Mouse (Mus musculus) activated CD4-positive, CD25-positive, alpha-beta regulatory T cell, adult 4 months (primary cell): ENCODE data around the gene Gbe1. TPM values are rescaled to one million over a fixed set of nuclear protein-coding genes. Genes with fewer than 3 reads are reported as not detected.

Source experiments
- ATAC-seq: one replicate; pipeline ENCODE4 v1.8.0; 2017
- polyA plus RNA-seq, 2 experiments: library from polyadenylated mRNA; unstranded; fragments of 100-300 nt; shearing (Covaris generic); gene quantifications; one replicate each; pipeline ENCODE4 v1.2.1; 2017

Gbe1 gene
- 10 to 100 TPM; 10.7 to 14.6 TPM for polyA plus RNA-seq

DNA sequence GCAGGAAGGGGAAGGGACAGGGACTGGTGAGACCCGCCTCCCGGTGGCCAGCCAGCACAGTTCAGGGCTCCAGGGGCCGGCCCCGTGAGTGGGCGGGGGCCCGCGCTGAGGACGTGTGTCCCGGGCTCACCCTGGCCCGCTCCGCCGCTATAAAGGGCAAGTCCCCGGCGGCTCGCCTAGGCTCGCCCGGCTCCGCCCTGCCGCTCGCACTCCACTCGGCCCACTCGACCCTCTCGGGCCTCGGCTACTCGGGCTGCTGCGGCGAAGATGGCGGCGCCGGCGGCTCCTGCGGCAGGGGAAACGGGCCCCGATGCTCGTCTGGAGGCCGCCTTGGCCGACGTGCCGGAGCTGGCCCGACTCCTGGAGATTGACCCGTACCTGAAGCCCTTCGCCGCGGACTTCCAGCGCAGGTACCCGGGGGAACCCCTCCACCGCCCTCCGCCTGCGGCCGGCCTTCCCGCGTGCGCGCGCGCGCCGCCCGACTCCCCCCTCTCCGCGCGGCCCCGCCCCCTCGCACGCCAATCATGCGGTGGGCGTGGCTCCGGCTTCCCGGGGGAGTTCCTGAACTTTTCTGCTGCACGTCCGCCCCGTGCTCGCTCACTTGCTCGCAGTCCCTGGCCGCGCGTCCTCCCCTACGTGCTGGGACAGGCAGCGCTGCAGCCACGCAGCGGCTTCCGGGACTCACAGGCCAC lies at the start of gene Gbe1:
TSS of gene Gbe1 (plus strand) at position 64 of the 692 bp plus-strand sequence.
- peak; percentile 86 for ATAC-seq

DNA sequence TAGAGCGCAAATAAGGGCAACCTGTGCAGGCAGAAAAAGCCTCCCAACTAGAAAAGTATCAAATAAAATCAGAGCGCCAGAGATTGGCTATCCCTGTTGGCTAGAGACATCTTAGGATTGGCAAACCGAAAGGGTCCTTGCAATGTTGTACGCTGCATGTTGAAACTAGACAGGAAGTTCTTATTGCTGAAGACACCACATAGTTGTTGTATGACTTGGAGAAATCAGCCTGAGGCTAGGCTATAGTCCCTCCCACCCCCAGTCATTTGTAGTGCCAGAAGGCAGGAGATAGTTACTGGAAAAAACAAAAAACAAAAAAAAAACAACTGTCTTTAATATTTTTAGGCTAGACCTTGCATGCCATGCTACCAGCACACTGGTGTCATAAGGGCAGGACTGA lies 3.1 kb upstream of the Gbe1 start:
- ATAC-seq, result no peak

DNA sequence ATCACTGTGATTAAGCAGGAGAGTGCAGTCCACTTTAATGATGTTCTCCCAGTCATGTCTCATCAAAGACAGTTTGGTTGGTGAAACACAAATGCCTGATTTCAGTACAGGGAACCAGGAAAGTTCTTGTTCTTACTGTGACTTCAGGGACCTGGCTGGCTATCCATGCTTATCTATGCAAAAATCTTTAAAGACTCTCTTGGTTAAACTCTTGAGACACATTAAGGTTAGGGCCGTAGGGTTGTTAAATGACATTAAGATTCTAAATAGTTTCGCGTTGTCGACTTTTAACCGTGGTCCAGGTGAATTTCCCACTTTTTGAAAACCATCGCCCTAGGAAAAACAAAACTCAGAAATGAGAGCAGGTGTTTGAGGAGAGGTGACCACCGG lies 258 bp upstream of the Gbe1 start:
- no peak for ATAC-seq

DNA sequence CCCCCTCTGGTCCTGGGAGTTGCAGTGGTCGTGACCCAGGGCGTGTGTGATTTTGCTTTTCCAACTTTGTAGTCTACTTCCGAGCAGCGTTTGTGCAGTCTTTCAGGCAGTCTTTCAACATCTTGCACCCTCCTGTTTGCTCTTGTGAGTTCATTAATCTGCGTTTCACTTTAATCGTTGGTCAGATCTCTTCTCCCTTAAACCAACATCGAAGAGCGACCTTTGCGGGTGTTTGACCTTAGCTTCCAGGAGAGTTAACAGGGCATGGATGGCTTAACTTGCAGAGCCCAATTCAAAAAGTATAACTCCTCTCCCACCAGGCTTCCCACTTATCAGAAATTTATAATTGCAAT lies 805 bp downstream of the Gbe1 start:
- ATAC-seq, result no peak

DNA sequence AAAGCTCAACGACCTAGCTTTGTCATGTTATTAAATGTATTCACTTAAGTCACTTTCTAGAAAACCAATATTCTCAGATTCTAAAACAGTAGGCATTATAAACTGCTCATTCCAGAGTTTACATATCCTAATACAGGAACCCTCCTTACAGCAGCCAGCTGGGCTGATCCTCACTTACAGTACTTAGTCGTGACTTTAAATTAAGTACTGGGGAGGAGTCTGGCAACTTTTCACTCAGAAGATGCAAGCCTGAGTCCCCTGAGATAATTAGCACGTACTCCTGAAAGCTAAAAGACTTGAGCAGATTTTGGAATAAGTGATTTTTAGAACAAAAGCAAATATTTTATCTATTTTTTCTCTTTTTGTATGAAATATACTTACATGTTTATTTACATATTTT lies 1.5 kb downstream of the Gbe1 start:
- no peak for ATAC-seq

DNA sequence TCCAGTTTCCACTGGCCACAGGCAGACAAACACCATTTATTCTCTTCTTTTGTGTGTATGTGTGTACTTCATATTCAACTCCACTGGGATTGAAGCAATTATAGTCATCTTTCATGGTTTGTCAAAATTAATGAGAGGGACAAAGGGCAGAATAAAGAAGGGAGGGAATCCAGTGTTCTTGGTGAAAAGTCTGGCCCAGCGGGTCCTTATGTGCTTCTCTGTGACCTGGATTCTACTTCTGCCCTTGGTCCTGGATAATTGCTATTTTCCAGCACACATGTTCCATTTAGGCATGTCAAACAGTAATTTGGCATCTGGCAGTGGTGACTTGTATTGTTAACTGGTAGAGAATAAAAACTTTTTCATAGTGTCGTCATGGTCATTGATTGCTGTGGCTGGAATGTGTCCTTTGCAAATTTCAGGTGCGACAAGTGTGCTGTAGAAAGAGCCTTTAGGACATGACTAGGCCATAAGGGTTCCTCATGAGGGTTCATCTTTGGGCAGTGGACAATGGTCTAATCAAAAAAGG lies 2.2 kb downstream of the Gbe1 start:
- ATAC-seq, result no peak

DNA sequence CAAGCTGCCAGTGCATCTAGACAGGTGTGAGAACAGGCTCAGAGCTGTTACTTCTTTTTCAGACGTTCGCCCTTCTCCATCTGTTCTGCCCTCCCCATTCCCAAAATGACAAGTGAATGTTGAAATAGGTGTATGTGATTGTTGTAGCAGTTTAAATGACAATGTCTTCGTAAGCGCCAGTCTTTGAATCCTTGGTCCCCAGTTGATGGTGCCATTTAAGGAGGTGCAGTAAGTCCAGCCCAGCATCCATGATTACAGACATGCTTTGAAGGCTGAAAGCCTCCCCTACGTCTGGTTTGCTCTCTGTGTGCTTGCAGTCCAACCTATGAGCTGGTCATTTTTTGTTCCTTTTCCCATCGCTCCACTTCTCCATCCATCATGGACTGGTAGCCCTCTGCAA lies 5.6 kb downstream of the Gbe1 start:
- no peak for ATAC-seq

DNA sequence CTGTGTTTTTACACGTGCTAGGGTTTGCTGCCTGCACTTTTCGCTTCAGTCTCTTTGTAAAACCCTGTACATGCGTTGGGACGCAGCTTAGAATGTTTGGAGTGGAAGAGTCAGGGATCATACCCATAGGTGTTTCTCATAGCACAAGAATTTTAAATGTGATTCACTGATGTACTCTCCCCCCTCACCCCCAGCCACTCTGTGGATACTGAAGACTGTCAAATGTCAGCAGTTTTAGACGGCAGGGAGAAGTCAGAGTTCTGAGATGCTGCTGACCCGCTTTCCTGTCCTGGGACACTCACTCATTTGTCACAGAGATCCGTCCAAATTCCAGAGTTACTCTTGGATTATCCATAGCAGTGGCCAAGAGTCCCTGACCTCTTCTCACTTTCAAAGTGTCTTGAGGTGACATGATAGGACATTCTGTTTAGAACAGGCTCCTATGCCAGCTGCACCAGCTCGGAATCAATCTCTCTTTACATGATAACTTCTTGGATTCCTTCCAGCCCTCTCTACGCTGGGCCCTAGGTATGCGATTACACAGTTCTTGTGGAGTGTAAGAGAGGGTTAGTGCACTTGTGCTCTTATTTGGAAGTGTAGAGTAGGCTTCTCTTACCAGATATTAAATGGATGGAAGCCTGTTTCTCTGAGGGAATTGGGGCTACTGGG lies 7.0 kb downstream of the Gbe1 start:
- no peak for ATAC-seq

DNA sequence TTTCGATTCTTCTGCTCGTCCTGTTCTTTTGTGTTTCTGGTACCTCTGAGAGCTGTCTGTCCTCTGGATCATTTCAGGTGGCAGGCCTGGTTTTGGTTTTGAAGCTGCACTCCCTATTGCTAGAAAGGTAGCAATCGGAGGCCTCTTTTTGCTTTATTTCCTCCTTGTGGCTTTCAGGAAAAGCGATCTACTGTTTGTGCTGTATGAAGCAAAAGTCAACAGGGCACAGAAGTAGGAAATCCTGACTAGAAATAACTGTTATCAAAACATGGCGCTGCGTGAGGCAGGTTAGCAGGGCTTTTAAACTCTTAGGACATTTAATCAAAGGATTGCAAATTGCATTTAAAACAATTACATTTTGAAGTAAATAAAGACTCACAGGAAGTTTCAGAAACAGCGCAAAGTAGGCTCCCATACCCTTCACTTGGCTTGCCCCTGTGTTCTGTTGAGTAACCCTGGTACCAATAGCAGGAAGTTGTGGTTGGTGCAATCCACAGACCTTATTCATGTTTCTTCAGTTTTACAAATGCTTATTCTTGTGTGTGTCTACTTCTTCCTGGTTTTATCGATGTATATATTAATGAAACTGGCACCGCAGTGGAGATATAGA lies 12.7 kb downstream of the Gbe1 start:
- peak; percentile 92 for ATAC-seq

DNA sequence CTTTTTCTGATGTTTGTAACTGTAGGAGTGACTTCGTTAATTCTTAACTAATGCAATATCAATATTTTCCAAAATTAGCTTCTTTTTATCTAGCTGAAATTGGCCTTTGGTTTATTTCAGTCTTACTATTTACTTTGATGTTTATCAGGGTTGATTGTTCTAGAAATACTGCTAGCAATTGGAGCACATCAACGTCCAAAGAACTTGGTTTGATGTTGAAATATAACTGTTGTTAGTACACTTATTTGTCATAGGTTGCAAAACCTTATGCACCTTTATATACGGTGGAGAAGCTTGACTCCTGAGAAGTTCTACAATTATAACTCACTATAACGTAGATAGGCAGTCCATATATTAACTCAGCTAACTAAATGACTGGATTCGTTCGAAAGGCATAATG lies 14.8 kb downstream of the Gbe1 start:
- ATAC-seq, result no peak

DNA sequence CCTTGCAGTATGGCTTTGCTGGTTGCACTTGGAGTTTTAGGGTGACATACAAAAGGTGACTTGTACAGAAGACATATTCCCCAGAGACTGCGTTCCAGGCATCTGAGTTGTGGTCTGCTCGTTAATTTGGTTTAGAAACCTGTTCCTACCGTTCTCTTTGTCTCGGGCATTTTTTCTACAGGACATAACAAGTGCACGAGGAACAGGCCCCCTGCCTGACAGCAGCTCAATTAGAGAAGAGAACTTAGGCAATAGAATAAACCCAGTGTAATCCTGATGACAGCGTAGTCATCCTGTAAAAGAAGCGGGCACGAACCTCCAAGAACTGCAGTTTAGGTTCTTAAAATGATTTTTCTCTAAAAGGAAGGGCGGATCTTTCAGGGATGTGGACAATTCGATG lies 15.3 kb downstream of the Gbe1 start:
- no peak for ATAC-seq

DNA sequence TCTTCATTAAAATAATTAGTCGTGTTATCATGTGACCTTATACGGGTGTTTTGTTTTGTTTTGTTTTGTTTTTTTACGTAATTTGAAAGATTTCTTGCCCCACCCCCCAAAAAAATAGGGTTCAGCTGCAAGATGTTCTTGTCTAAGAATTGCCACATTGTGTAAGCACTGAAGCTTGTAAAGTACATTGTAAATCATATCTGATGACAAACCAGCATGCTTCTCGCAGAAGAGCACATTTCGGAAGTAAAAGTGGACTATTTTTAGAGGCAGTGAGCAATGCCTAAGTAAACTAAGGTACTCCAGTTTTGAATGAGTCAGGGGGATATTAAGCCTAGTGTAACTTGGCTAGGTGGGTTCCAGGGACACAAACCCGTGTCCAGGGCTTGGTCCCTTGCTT lies 15.7 kb downstream of the Gbe1 start:
- no peak for ATAC-seq

DNA sequence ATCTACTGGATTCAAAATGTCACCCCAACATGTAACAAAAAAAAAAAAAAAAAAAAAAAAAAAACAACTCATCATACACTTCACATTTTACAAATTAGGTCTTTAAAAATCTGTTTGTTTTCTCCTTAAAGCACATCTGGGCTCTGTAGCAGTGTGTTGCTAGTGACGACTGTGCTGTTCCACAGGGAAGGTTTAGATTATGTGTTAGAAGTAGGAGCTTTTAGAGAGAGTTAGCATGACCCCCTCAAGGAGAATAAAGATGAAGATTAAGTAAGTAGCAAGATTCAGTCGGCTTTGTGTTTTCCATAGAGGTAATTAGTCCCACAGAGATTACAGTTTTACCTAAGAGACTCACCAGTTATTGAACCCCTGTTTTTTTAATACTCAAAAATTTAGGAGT lies 16.3 kb downstream of the Gbe1 start:
- no peak for ATAC-seq

DNA sequence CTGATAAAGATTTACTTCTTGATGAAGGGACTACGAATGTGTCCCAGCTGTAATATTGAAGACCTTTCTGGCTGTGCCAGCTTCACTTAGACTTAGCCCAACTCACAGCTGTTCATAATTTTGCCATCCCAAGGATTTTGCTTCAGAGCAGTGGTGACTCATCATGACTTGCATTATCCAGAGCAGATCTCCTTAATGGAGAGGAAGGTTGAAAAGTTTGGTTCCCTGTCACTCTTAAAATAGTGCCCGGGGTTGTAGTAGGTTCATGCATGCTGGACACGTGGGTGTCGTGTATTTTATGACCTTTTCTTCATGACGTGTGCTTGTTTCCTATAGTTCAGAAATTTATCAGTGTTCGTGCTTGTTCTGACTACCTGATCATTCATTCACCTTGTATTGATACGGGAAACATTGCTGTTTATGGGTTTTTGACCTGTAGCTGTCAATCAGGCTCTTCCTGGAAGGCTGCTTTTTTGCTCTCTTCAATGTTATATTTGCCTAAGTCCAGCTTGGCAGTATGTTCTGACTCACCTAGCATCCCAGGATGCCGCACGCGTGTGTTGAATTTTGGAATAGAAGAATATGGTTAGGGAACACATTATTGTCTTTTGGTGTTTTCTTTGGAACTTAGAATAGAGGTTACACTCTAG lies 17.0 kb downstream of the Gbe1 start:
- ATAC-seq, result no peak

DNA sequence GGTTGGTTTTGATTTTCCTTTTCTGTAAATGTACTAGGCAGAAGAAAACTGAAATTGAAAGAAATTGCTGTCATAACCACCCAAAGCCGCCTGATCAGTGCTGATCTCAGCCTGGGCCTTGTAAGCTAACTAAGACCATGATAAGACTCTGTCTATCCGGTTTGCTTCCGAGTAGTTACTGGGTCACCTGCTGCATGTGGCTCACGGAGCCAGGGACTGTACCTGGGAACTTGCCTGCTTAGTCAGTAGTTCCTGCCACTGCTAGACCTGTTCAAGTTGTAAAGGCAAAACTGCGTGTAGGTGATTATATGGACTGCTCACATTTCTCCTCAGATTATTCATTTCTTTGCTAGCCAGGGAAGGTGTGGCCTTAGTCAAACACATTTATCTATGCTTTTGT lies 21.1 kb downstream of the Gbe1 start:
- no peak for ATAC-seq

DNA sequence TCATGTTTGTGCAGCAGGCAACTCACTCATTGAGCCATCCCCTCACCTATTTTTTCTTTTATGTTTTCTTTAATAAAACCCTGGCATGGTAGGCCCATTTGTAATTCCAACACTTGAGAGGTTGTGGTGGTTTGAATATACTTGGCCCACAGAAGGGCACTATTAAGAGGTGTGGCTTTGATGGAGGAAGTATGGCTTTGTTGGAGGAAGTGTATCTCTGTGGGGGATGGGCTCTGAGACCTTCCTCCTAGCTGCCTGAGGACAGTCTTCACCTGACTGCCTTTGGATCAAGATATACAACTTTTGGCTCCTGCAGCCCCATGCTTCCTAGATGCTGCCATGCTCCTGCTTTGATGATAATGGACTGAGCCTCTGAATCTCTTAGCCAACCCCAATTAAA lies 21.7 kb downstream of the Gbe1 start:
- no peak for ATAC-seq

DNA sequence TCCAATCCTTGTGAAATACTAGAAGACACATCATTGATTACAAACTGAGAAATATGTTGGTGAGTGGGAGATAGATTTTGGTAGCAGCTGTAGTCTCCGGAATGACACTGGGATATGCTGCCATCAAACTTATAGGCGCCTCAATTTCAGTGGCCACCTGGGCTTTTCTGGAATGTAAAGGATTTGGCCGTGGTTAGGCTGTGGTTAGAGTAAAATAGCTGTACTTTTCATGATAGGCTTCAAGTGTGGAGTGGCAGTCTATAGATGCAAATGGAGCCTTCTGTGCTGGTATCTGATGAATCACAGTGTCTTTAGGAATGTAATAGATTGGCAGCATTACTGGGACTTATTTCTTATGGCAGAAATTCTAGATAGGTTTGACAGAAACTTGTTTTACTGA lies 23.9 kb downstream of the Gbe1 start:
- no peak for ATAC-seq

DNA sequence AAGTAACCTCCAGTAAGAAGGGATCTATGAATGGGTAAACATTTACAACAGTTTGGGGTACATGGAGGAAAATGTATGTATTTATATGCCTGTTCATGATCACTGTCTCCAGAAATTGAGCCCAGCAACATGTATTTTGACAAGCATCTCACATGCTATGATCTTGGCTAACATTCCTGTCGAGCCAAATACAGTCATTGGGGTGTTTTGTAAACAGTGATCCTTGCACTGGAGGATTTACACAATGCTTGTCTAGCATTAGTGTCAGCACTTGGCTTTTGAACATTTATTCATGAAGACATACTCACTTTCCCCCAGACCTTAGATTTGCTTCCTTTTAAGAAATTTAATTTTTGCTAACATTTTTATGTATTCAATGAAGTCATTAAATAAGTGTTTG lies 30.7 kb downstream of the Gbe1 start:
- ATAC-seq, result no peak

DNA sequence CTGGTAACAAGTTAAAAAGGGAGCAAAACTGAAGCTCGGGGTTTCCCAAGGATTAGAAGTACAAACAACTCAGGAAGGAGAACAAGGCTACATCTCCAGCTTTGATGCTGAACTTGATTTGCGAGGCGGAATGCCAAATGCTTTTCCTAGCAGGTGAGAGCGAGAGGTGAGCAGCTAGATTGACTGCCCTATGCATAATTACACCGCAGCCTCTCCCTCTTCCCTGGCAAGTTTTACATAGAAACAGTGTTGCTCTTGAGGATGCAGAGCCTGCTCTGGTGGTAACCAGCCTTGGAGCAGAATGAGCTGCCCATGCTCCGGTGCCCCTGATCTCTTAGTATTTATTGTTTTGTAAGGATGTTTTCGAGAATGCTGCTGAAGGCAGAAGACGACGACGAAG lies 31.9 kb downstream of the Gbe1 start:
- ATAC-seq, result no peak

DNA sequence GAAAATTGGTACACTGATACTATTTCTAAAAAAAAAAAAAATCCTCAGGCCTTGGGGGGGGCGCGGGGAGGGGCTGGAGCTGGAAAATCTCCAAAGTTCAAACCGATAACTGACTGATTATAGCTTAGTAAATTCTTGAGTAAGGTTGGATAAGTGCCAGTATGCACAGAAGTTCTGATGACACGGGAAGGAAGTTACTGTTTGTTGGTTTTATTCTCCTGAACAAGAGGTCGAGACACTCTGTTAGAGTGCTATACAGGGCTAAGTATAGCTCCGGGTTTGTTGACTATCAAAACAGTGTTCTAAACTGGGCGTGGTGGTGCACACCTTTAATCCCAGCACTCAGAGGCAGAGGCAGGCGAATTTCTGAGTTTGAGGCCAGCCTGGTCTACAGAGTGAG lies 36.3 kb downstream of the Gbe1 start:
- no peak for ATAC-seq

DNA sequence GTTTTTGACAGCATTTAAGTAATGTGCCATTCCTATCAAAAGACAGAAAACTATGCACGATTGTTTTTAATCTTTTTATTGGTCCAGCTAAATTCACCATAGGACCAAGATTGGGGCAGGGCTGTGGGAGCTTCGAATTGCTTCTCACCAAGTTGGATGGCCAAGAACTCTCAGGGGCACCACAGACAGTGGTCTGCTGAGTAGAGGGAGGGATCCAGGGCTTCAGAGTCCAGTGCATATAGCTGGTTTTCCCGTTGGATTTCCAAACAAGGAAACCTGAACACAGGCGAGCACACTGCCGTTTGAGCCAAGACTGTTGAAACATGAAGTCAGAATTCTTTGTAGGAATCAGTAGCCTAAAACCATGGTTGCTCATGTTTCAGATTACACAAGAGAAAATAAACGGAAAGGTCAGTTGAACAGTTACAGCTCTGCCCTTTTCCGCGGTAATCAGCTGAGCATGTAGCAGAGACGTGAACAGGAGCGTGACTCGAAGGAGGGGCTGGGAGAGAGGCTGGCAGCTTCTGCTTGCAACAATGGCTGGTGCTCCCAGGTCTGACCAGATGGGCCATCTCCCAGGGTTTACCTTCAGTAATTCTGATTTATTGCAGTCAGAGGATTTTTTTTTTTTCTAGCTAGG lies 38.0 kb downstream of the Gbe1 start:
- ATAC-seq, result no peak

DNA sequence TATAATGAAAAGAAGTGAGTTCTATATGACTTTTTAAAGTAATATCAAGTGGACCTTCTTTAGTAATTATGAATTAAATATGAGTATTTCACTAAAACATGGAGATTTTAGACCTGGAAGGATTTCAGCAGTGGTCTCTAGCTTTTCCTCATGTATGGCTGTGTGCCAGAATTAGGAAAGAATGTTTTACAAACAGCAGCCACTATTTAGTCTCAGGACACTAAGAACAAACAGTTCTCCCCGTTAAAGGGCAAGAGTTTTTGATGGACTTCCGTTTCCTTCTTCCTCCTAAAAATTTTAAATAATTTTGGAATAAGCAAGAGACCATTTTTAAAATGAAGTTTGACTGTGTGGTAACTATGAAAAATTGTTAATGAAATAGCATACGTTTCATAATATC lies 38.8 kb downstream of the Gbe1 start:
- ATAC-seq, result no peak

DNA sequence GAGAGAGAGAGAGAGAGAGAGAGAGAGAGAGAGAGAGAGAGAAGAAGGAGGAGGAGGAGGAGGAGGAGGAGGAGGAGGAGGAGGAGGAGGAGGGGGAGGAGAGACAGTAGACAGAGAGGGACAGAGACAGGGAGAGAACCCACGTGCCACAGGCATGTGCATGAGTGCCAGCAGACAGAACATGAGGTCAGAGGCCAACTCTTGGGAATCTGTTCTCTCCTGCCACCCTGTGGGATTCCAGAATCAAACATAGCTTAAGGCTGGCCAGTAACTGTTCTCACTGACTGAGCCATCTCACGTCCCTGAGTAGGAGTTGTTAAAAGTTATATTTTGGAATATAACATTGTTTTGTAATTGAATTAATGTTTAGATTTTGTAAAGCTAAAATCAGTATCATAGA lies 39.3 kb downstream of the Gbe1 start:
- ATAC-seq, result no peak
